Mouse (Mus musculus) gastrocnemius, postnatal 25 days (tissue): ENCODE measurements around the gene Tmem86a. TPM values are rescaled to one million over a fixed set of nuclear protein-coding genes. Genes with fewer than 3 reads are reported as not detected.

Source experiments
- DNase-seq: peaks from one replicate; pipeline ENCODE4 v3.0.0; 2022
- microRNA-seq, 2 experiments: library from miRNA; unstranded; fragments of <30 nt; microRNA quantifications; one replicate each; pipeline ENCODE4 v1.2.0; 2021; ENCODE audit warnings: borderline replicate concordance in 2 of 2
- total RNA-seq, 2 experiments: library from RNA; stranded (reverse); gene quantifications; 1 replicate in 1 of 2; 2 replicates in 1 of 2; pipeline ENCODE4 v1.2.3; 2021

Tmem86a gene
- total RNA-seq, 2 experiments from 2014 or later = 4.6 to 5.2 TPM

GRCm38 (mm10) chr7:47076729-47077128 is 26.3 kb downstream of the Tmem86a start:
- DNase-seq = no peak

- DNase-seq = no peak
Observed at GRCm38 (mm10) chr7:47077451-47077850, 27.1 kb downstream of the Tmem86a start.

GRCm38 (mm10) chr7:47080868-47081267 is 30.5 kb downstream of the Tmem86a start:
- DNase-seq = no peak

- peak; percentile 28 for DNase-seq
Observed at GRCm38 (mm10) chr7:47081277-47081676, 30.9 kb downstream of the Tmem86a start.

GRCm38 (mm10) chr7:47085075-47085474 is 34.7 kb downstream of the Tmem86a start:
- no peak for DNase-seq

GRCm38 (mm10) chr7:47093935-47094334 is 43.5 kb downstream of the Tmem86a start:
- no peak for DNase-seq

GRCm38 (mm10) chr7:47094969-47095368 is 44.6 kb downstream of the Tmem86a start:
- DNase-seq = no peak

GRCm38 (mm10) chr7:47098044-47098443 is 47.6 kb downstream of the Tmem86a start:
- no peak for DNase-seq

GRCm38 (mm10) chr7:47099306-47099705 is 48.9 kb downstream of the Tmem86a start:
- no peak for DNase-seq

- no peak for DNase-seq
Observed at GRCm38 (mm10) chr7:47100615-47101014, 50.2 kb downstream of the Tmem86a start.

GRCm38 (mm10) chr7:47102970-47103369 is 52.6 kb downstream of the Tmem86a start:
- DNase-seq = no peak

- DNase-seq = no peak
Observed at GRCm38 (mm10) chr7:47103671-47104414, 53.4 kb downstream of the Tmem86a start.

Small RNA genes within 50 kb of the gene (microRNA-seq; reads per million reads assigned to microRNA genes)
- gene Mir7056 = 0 reads per million in 2 experiments

Other genes starting within 250 kb of the Tmem86a start
- gene Ldha, start 209.1 kb upstream of the Tmem86a start, total RNA-seq = 1,000 to 10,000 TPM; 2,738 to 2,745 TPM
- gene Ldhc, start 189.4 kb upstream of the Tmem86a start, total RNA-seq = not detected
- 10 to 100 TPM; 42.0 to 46.9 TPM for gene Tsg101, start 130.6 kb upstream of the Tmem86a start, total RNA-seq
- gene Uevld, start 92.1 kb upstream of the Tmem86a start, total RNA-seq = 1 to 10 TPM; 7.0 to 8.8 TPM
- not detected for gene Gm9999, start 67.0 kb upstream of the Tmem86a start, total RNA-seq
- 1 to 10 TPM; 4.7 to 4.8 TPM for gene Spty2d1, start 42.2 kb upstream of the Tmem86a start, total RNA-seq
- gene Ptpn5, start 83.1 kb downstream of the Tmem86a start, total RNA-seq = not detected
- not detected for gene Mrgpra6, start 154.3 kb downstream of the Tmem86a start, total RNA-seq
- gene Mrgpra9, start 202.2 kb downstream of the Tmem86a start, total RNA-seq = not detected